Mouse (Mus musculus): ENCODE measurements around the gene Thegl.
"Not testable (repeated sequence)": the region's sequence is repeated elsewhere in the genome, so short reads cannot be mapped to it uniquely, and the experiment has no call there.

Gene Thegl

GRCm38 (mm10) chr5:77015544-77016482, at the start of gene Thegl:
TSS of gene Thegl (plus strand) at chr5:77016023.
- in situ Hi-C loops (cut with MboI, MseI), result no loop called here

- in situ Hi-C loops (cut with MboI, MseI), result no loop called here
These were observed 46.6 kb upstream of the Thegl start for GRCm38 (mm10) chr5:76969250-76969649.

- in situ Hi-C loops (cut with MboI, MseI), result not testable (repeated sequence)
These were observed 44.7 kb upstream of the Thegl start for GRCm38 (mm10) chr5:76971115-76971514.

DNA sequence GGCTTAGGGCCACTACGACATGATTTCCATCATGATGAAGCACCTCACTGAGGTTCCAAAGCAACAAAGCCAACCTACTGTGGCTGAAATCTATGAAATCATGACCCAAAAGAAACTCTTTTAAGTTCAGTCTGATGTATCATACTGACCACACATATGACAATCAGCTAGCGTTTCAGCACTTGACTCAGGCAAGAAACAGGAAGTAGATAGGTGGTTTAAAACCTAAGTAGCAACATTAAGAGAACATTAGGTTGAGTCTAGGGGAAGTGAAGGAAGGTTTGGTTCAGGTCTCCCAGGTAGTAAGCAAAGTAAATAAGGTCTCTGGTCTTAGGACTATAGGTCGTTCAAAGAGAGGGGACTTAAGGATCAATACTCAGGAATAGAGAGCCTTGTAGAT, 42.3 kb upstream of the Thegl start:
- in situ Hi-C loops (cut with MboI, MseI), result no loop called here

DNA sequence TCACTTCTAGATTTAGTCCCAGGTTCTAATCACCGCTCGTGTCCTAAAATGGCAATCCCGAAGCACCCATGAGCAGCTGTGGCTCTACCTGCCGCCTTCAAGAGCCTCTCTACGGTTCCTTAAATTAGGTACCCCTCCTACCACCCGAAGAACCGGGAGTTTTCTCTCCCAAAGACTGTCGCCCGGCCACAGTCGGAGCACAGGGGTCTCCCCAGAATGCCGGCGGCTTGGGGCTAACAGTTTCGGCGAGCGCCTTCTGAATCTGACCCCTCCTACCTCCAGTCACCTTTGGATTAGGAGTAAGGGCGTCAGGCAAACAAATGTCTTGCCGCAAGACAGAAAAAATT, 41.6 kb upstream of the Thegl start:
- in situ Hi-C loops (cut with MboI, MseI), result no loop called here

DNA sequence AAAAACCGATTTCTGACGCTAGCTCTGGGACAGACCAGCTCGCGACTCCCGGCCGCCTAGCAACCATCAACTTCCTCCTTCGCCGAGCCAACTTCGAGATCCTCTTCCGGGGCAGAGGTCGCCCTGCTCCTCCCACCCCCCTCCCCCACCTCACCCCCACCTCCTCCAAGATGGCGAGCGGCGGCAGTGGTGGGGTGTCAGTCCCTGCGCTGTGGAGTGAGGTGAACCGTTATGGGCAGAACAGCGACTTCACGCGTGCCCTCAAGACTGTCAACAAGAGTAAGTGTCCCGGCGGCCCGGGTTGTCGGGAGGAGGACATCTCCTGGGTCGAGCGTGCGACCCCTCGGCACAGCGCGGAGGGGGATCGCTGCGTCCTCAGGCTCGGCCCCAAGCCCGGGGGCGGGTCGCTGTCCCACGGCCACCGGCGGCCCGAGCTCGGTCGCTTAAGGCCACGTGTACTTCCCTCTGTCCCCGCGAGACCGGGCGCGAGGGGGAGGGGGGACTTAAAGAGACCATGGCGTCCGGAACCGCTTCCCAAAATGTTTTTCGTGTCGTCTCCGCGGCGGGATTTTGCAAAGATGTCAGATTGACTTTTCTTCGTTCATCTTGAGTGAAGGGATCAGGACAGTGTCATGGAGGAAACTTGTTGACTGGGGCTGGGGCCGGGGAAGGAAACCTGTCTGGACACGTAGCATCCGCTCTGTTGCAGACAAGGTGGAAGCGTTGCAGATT, 41.1 kb upstream of the Thegl start, which contains the start of gene Srp72:
Gene Srp72 (plus strand): TSS at position 130 of the 732 bp plus-strand sequence.
- in situ Hi-C loops (cut with MboI, MseI), result no loop called here

- in situ Hi-C loops (cut with MboI, MseI), result no loop called here
These were observed 40.1 kb upstream of the Thegl start for GRCm38 (mm10) chr5:76975736-76976135.

- in situ Hi-C loops (cut with MboI, MseI), result loop anchor here (10.0 kb wide), 1 partner anchor 341 kb away; no protein-coding TSS in a partner anchor
These were observed 31.8 kb upstream of the Thegl start for GRCm38 (mm10) chr5:76984015-76984414.

DNA sequence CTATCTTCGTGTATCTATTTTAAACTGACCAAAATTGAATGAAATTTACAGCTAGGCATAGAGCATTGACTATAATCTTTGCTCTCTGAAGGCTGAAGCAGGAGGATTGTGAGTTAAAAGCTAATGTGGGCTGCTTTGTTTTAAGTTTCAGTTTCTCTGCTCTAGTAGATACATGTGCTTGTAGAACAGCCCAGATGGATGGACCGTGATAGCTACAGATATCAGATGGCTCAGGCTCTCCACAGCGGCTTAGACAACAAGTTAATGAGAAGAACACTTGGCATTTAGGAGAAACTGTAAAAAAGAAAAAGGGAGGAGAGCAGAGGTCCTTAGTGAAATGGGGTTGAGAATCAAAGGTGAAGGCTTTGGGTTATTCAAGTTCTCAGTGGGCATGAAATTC, 25.0 kb upstream of the Thegl start:
- in situ Hi-C loops (cut with MboI, MseI), result no loop called here

DNA sequence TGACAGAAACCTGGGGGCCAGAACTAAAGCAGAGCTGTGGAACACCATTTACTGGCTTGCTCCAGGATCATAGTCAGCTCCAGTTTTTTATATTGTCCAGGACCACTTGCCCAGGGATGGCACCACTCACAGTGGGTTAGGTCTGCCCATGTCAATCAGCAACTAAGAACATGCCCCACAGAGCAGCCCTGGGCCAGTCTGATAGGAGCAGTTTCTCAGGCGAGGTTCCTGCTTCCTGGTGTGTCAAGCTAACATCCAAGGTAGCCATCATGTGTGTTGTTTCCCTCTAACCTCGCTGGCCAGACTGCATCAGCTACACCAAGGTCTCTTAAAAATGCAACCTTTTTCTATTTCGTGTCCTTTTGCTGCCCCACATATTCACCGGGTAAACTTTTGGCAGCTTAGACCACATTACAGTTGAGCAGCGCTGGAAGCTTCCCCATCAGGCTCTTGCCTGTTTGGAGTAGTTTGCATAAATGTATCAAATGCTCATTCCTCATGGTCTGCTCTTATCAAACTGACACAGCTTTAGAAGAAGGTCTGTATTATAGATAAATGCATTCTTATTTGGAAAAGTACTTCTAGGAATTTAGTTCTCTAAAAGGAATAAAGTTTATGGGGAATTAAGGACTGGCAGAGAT, 22.5 kb upstream of the Thegl start:
- in situ Hi-C loops (cut with MboI, MseI), result no loop called here

DNA sequence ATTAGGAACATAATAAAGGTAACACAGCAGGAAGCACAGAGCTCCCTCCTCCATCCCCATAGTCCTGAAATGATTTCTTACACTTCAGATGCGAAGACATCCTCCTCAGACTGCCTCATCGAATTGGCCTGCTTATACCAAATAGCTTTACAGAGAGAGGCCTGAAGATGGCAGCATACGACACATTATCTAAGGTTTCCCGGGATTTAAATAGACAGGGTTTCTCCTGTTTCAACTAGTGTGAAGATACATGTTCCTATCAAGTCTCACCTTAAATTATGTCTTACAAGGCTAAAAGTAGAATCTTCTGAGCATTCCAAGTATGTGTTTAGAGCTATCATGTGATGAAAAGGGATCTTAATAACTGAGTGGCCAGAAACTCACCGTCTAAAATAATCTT, 17.4 kb upstream of the Thegl start:
- in situ Hi-C loops (cut with MboI, MseI), result no loop called here

- in situ Hi-C loops (cut with MboI, MseI), result no loop called here
These were observed 14.6 kb upstream of the Thegl start for GRCm38 (mm10) chr5:77001192-77001591.

DNA sequence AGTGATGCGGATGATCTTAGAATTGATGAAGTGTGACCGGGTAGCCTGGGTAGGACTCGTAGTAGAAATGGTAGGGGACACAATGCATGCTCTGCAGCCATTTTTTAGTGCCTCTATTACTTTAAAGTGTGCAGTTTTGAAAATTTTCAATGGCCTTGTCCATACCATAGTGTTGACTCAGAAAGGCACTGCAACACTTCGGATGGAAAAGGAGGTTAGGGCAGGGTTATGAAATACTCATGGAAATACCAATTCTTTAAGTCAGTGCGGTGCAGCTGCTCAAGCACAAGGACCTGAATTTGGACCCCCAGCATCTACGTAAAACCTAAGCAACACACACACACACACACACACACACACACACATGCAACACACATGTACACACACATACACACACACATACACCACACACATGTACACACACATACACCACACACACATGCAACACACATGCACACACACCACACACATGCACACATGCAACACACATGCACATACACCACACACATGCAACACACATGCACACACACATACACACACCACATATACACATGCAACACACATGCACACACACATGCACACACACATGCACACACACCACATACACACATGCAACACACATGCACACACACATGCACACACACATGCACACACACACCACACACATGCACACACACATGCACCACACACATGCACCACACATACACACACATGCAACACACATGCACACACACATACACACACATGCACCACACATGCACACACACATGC, 11.6 kb upstream of the Thegl start, which contains the start of gene Arl9:
Gene Arl9 (plus strand): TSS at position 5 of the 771 bp plus-strand sequence.
- in situ Hi-C loops (cut with MboI, MseI), result no loop called here

DNA sequence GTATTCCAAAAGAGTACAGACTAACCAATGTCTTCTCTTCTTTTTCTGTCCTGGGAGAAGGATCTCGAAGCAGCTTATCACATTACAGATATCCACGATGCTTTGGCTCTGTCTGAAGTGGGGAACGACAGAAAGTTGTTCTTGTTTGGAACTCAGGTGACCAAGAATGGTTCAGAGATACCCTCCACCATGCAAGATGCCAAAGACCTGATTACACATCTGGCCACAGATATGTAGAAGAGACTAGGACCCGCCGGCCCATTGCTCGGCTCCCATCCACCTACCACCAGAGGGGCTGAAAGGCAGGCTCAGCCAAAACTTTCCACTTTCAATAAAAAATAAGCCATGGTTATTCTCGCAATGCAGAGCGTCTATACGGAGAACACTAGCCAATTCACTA, 5.5 kb upstream of the Thegl start:
- in situ Hi-C loops (cut with MboI, MseI), result no loop called here

- in situ Hi-C loops (cut with MboI, MseI), result no loop called here
These were observed 4.7 kb upstream of the Thegl start for GRCm38 (mm10) chr5:77011082-77011481.

DNA sequence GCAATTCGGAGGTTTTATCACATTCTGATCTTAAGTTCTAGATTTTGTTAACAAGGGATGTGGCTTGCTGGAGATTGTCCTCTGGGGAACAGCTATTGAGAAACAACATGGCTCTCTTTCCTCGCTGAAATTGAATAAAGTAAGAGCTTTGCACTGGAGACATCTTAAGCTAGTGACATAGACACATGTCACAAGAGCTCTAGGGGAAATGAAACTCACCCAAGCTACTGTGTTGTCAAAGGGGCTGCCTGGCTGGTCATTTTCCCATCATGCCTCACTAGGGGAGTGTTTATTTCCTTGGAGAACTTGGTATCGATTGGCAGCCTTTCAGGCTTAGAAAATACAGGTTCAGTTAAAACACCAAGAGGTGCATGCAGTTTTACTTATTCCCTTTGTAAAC, 2.7 kb upstream of the Thegl start:
- in situ Hi-C loops (cut with MboI, MseI), result no loop called here

DNA sequence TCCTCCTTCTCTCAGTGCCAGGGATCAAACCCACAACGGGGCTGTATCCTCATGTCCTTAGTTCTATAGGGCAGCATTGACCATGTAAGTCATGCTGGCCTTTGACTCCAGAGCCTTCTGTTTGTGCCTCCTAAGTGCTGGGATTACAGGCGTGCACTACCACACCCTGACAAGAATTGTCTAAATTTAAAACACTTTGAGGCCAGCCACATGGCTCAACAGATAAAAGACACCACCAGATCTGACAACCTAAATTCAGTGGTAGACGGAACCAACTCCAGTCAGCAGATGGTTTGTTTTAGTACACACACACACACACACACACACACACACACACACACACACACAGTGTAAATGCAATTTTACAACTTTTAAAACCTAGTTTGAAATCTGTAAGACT, 12.2 kb downstream of the Thegl start:
- in situ Hi-C loops (cut with MboI, MseI), result no loop called here

- in situ Hi-C loops (cut with MboI, MseI), result no loop called here
These were observed 13.9 kb downstream of the Thegl start for GRCm38 (mm10) chr5:77029735-77030134.

DNA sequence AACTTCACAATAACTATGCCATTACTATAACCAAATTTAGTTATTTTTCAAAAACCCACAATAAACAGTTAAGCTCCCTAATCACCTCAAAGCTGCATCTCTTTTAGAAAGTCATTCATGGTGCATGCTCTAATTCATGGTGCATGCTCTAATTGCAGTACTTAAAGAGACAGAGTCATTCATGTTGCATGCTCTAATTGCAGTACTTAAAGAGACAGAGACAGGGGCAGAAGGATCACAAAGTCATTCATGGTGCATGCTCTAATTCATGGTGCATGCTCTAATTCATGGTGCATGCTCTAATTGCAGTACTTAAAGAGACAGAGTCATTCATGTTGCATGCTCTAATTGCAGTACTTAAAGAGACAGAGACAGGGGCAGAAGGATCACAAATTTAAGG, 19.3 kb downstream of the Thegl start:
- in situ Hi-C loops (cut with MboI, MseI), result not testable (repeated sequence)

DNA sequence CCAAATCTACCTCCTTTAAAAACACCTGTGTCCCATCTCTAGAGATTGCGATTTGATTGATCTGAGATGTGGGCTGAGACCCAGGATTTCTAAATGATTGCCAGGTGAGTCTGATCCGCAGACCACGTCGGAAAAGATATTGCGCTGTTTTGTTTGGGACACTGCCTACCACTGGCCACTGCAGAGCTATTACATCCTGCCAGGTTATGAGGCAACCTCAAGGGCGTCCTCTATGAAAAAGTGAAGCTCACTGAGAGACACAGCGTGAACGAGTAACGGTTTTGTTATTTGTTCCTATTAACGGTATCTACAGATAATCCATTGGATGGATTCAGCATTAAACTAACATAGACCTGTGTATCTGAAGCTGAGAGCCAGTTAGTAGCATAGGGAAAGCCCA, 22.6 kb downstream of the Thegl start:
- in situ Hi-C loops (cut with MboI, MseI), result no loop called here

DNA sequence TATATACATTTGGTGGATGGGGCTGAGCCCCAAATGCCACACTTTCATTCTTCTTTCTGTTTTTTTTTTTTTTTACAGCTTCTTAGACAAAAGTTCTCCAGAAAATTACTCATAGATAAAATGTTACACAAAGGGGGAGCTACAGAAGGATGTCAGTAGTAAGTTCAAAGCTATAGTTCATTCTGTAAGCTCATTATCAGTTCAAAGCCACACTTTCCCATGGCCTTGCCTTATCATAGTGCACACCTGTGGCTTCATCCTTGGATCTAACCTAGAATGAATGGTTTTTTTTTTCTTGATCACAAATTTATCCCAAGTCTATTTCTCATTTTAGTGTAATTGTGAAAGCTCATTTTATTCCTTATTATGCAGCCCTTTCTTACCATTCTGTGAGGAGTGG, 23.6 kb downstream of the Thegl start:
- in situ Hi-C loops (cut with MboI, MseI), result no loop called here

Measured in T-helper 1 cell (primary cell).